Mouse (Mus musculus): Measurements from ENCODE around the gene Cdh12. TPM values are rescaled to one million over a fixed set of nuclear protein-coding genes. Genes with fewer than 3 reads are reported as not detected.

The Cdh12 gene
- total and polyA plus RNA-seq, 3 experiments = not detected

DNA sequence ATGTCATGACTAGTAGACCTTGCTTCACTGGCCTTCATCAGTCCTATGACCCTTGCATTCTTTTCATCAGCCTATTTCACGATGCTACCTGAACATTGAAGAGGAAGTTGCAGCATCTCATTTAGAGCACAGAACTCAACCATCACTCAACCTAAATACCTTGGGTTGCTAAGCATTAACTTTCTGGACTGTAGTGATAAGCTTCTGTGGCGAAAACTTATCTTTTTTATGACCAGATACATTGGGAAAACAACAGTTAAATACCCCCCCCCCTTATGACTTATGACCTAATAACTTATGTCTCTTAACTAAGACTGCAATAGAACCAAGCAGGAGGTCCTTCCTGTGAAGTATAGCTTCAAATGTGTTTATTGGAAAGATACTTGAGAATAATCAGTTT lies 620.2 kb downstream of the Cdh12 start:
- Histone ChIP-seq H3K27me3 (ENCODE audit: control insufficient read depth in 1 of 2, insufficient read depth in 2 of 2, low read length in 2 of 2) (no peaks in the 10 kb centered on the region), H3K9ac (ENCODE audit: control insufficient read depth, low read depth, low read length, poor library complexity, severe bottlenecking) (no peak overlapping the region), H3K4me1 (ENCODE audit: control insufficient read depth in 1 of 2, insufficient read depth in 2 of 2, low read length in 2 of 2) (peaks cover 2 to 8% of the 10 kb centered on the region in 2 experiments), H3K27ac (ENCODE audit: control insufficient read depth, low read depth, low read length) (no peak overlapping the region), H3K4me3 (ENCODE audit: control insufficient read depth in 1 of 2, insufficient read depth in 1 of 2, low read depth in 2 of 2, low read length in 2 of 2) (no peak overlapping the region), H3K36me3 (ENCODE audit: control insufficient read depth in 1 of 2, insufficient read depth in 2 of 2, low read length in 2 of 2) (peaks cover 0 to 7% of the 10 kb centered on the region in 2 experiments; a peak in 2 of 4 replicates), H3K79me2 (ENCODE audit: control insufficient read depth, insufficient read depth, low read length, poor library complexity) (no peaks in the 10 kb centered on the region), H3K9me3 (replicated peaks; ENCODE audit: insufficient read depth, low read length) (0 out of 2 replicates have a peak, but pooled peaks cover 1% of the 10 kb centered on the region)
- DNase-seq (ENCODE audit: low read depth, low spot score) = peak; percentile 51
- TF ChIP-seq SIN3A (IDR thresholded peaks at IDR 0.05; ENCODE audit: low read length) (peak; percentile 45; the same call in 1 of the 2 replicates), ZC3H11A (IDR thresholded peaks at IDR 0.05; ENCODE audit: low read depth, low read length) (no peak), MAFK (IDR thresholded peaks at IDR 0.05; ENCODE audit: borderline replicate concordance, low read depth, low read length) (0 out of 2 replicates have a peak, but pooled peaks have one; percentile 21), TCF12 (IDR thresholded peaks at IDR 0.05; ENCODE audit: low read depth, low read length) (peak; percentile 86), TAL1 (IDR thresholded peaks at IDR 0.05; ENCODE audit: low read length) (0 out of 2 replicates have a peak, but pooled peaks have one; percentile 10), RCOR1 (IDR thresholded peaks at IDR 0.05; ENCODE audit: low read depth, low read length) (peak; percentile 63), NRF1 (IDR thresholded peaks at IDR 0.05; ENCODE audit: insufficient read depth, low read depth, low read length, poor library complexity, severe bottlenecking) (no peak), MAZ (IDR thresholded peaks at IDR 0.05; ENCODE audit: low read depth, low read length) (0 out of 2 replicates have a peak, but pooled peaks have one; percentile 44), EP300 (IDR thresholded peaks at IDR 0.05; ENCODE audit: low read depth in 1 of 2, low read length in 2 of 2) (peak; percentile 69 to 85), GATA1 (IDR thresholded peaks at IDR 0.05; ENCODE audit: low read depth, low read length) (peak; percentile 55), ETS1 (IDR thresholded peaks at IDR 0.05; ENCODE audit: low read depth, low read length) (peak; percentile 76)

DNA sequence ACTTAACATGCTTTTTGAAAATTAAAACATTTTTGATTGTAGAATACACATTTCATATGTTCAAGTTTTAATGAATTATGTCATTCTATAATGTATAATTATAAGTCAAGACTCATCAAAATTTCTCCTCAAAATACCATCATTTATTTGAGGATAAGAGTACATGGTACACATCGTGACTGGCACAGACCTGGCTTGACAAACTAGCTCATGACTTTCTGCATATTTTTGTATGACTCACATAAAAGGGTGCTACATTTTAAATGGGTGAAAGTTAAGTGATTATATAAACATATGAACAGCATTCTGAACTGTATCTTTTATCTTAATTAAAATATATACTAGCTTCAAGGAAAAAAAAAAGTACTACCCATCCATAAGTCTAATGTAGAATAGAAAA lies 643.8 kb downstream of the Cdh12 start:
- Histone ChIP-seq H3K9ac (ENCODE audit: control insufficient read depth, low read depth, low read length, poor library complexity, severe bottlenecking) (no peak overlapping the region), H3K36me3 (ENCODE audit: control insufficient read depth in 1 of 2, insufficient read depth in 2 of 2, low read length in 2 of 2) (no peaks in the 10 kb centered on the region), H3K27me3 (ENCODE audit: control insufficient read depth in 1 of 2, insufficient read depth in 2 of 2, low read length in 2 of 2) (no peaks in the 10 kb centered on the region), H3K9me3 (replicated peaks; ENCODE audit: insufficient read depth, low read length) (no peaks in the 10 kb centered on the region), H3K4me3 (ENCODE audit: control insufficient read depth in 1 of 2, insufficient read depth in 1 of 2, low read depth in 2 of 2, low read length in 2 of 2) (no peak overlapping the region), H3K4me1 (ENCODE audit: control insufficient read depth in 1 of 2, insufficient read depth in 2 of 2, low read length in 2 of 2) (no peaks in the 10 kb centered on the region), H3K27ac (ENCODE audit: control insufficient read depth, low read depth, low read length) (no peak overlapping the region), H3K79me2 (ENCODE audit: control insufficient read depth, insufficient read depth, low read length, poor library complexity) (no peaks in the 10 kb centered on the region)
- DNase-seq (ENCODE audit: low read depth, low spot score) = no peak
- TF ChIP-seq TBP (IDR thresholded peaks at IDR 0.05; ENCODE audit: low read depth, low read length) (no peak), MAFK (IDR thresholded peaks at IDR 0.05; ENCODE audit: borderline replicate concordance, low read depth, low read length) (no peak), ZNF384 (IDR thresholded peaks at IDR 0.05; ENCODE audit: low read depth, low read length) (no peak), KAT2A (conservative IDR thresholded peaks at IDR 0.05; ENCODE audit: low read depth, low read length) (no peak), EP300 (IDR thresholded peaks at IDR 0.05; ENCODE audit: low read depth in 1 of 2, low read length in 2 of 2) (no peak), MXI1 (IDR thresholded peaks at IDR 0.05; ENCODE audit: low read depth, low read length) (no peak), RCOR1 (IDR thresholded peaks at IDR 0.05; ENCODE audit: low read depth, low read length) (no peak), MAX (IDR thresholded peaks at IDR 0.05; ENCODE audit: low read length) (no peak), GATA1 (IDR thresholded peaks at IDR 0.05; ENCODE audit: low read depth, low read length) (no peak), BHLHE40 (IDR thresholded peaks at IDR 0.05; ENCODE audit: borderline replicate concordance, low read depth, low read length) (no peak), ELF1 (IDR thresholded peaks at IDR 0.05; ENCODE audit: low read depth, low read length) (no peak), TCF12 (IDR thresholded peaks at IDR 0.05; ENCODE audit: low read depth, low read length) (no peak), USF2 (IDR thresholded peaks at IDR 0.05; ENCODE audit: borderline replicate concordance in 1 of 2, insufficient read depth in 1 of 2, low read depth in 1 of 2, low read length in 2 of 2) (no peak)

Measured in MEL (cell line).